Mouse (Mus musculus) myocyte (in vitro differentiated cells): ENCODE measurements at regions not wholly inside any gene's neighbourhood (a gene's known extent, or its start where the extent isn't known, plus 50 kb on each side); places are given as distances from the start of the nearest gene placed in this dataset.

ENCODE experiments used
- H3K27me3 ChIP-seq: one replicate; pipeline ENCODE4 v1.6.1; 2011; ENCODE audit not compliant: control insufficient read depth, insufficient read depth, insufficient read length
- H3K36me3 ChIP-seq: one replicate; pipeline ENCODE4 v1.6.1; 2011; ENCODE audit not compliant: control insufficient read depth, insufficient read depth
- H3K4me2 ChIP-seq: one replicate; pipeline ENCODE4 v1.6.1; 2011; ENCODE audit warnings: low read depth, control low read depth
- H3K4me3 ChIP-seq: one replicate; pipeline ENCODE4 v1.5.1; 2011; ENCODE audit warnings: mild to moderate bottlenecking, control low read depth, moderate library complexity
- H3K79me2 ChIP-seq: one replicate; pipeline ENCODE4 v1.6.1; 2011; ENCODE audit not compliant: control insufficient read depth, insufficient read depth
- H3ac ChIP-seq: one replicate; pipeline ENCODE4 v1.6.1; 2011; ENCODE audit not compliant: control insufficient read depth, insufficient read length
- CEBPB ChIP-seq: IDR thresholded peaks from 2 replicates; pipeline ENCODE4 v1.6.1; 2011; ENCODE audit warnings: mild to moderate bottlenecking, moderate library complexity; ENCODE audit not compliant: poor library complexity, insufficient read depth, severe bottlenecking
- E2F4 ChIP-seq: IDR thresholded peaks from one replicate; pipeline ENCODE4 v1.6.1; 2011; ENCODE audit warnings: mild to moderate bottlenecking, control low read depth, moderate library complexity; ENCODE audit not compliant: insufficient read depth
- MAX ChIP-seq: IDR thresholded peaks from one replicate; pipeline ENCODE4 v1.6.1; 2011; ENCODE audit warnings: low read depth, mild to moderate bottlenecking, control low read depth
- MYOD1 ChIP-seq, 3 experiments: IDR thresholded peaks; one replicate each; pipeline ENCODE4 v1.6.1; 2011; ENCODE audit warnings: control low read depth in 2 of 3, low read depth in 2 of 3, mild to moderate bottlenecking in 2 of 3, moderate library complexity in 1 of 3; ENCODE audit not compliant: insufficient read length in 2 of 3, control insufficient read depth in 1 of 3
- MYOG ChIP-seq, 3 experiments: IDR thresholded peaks; one replicate each; pipeline ENCODE4 v1.6.1; 2011; ENCODE audit warnings: control low read depth in 2 of 3, low read depth in 2 of 3, mild to moderate bottlenecking in 2 of 3; ENCODE audit not compliant: insufficient read length in 2 of 3, control insufficient read depth in 1 of 3, insufficient read depth in 1 of 3
- POLR2A ChIP-seq: IDR thresholded peaks from one replicate; pipeline ENCODE4 v1.6.1; 2011; ENCODE audit warnings: low read depth, mild to moderate bottlenecking, control low read depth, moderate library complexity; ENCODE audit not compliant: insufficient read length
- POLR2AphosphoS2 ChIP-seq: IDR thresholded peaks from one replicate; pipeline ENCODE4 v1.6.1; 2011; ENCODE audit warnings: low read depth, control low read depth; ENCODE audit not compliant: insufficient read length
- REST ChIP-seq: IDR thresholded peaks from one replicate; pipeline ENCODE4 v1.6.1; 2011; ENCODE audit warnings: mild to moderate bottlenecking, control low read depth, moderate library complexity; ENCODE audit not compliant: insufficient read depth, insufficient read length
- SRF ChIP-seq: IDR thresholded peaks from one replicate; pipeline ENCODE4 v1.6.1; 2011; ENCODE audit warnings: low read depth; ENCODE audit not compliant: control insufficient read depth, insufficient read length
- TCF12 ChIP-seq: IDR thresholded peaks from one replicate; pipeline ENCODE4 v1.6.1; 2011; ENCODE audit warnings: mild to moderate bottlenecking, control low read depth; ENCODE audit not compliant: poor library complexity, insufficient read depth, severe bottlenecking
- TCF3 ChIP-seq: IDR thresholded peaks from one replicate; pipeline ENCODE4 v1.6.1; 2011; ENCODE audit warnings: low read depth, control low read depth; ENCODE audit not compliant: insufficient read length
- USF1 ChIP-seq: IDR thresholded peaks from one replicate; pipeline ENCODE4 v1.6.1; 2011; ENCODE audit warnings: low read depth, mild to moderate bottlenecking, control low read depth, moderate library complexity

- Histone ChIP-seq H3K27me3 (no peaks in the 10 kb centered on the region), H3K36me3 (no peaks in the 10 kb centered on the region), H3K4me2 (no peak overlapping the region), H3K79me2 (no peaks in the 10 kb centered on the region), H3ac (no peak overlapping the region), H3K4me3 (no peak overlapping the region)
- TF ChIP-seq MYOG (IDR thresholded peaks at IDR 0.05; ENCODE audit: control insufficient read depth in 1 of 3, insufficient read depth in 1 of 3, insufficient read length in 2 of 3, low read depth in 2 of 3): no peak
- no peak for TF ChIP-seq USF1
- TF ChIP-seq MAX: no peak
- TF ChIP-seq REST: no peak
- no peak for TF ChIP-seq TCF3
- TF ChIP-seq SRF: no peak
- TF ChIP-seq POLR2A: no peak
- no peak for TF ChIP-seq CEBPB
- TF ChIP-seq MYOD1 (IDR thresholded peaks at IDR 0.05; ENCODE audit: control insufficient read depth in 1 of 3, insufficient read length in 2 of 3, low read depth in 2 of 3): no peak
- no peak for TF ChIP-seq E2F4
- TF ChIP-seq POLR2AphosphoS2: no peak
- TF ChIP-seq TCF12: no peak
Observed at GRCm38 (mm10) chr17:49274936-49275335, 153.2 kb upstream of the Mocs1 start.

GRCm38 (mm10) chr17:49275421-49275820 is 152.7 kb upstream of the Mocs1 start:
- Histone ChIP-seq H3K27me3 (no peaks in the 10 kb centered on the region), H3K79me2 (no peaks in the 10 kb centered on the region), H3K4me3 (no peak overlapping the region), H3K4me2 (no peak overlapping the region), H3K36me3 (no peaks in the 10 kb centered on the region), H3ac (no peak overlapping the region)
- TF ChIP-seq MYOD1 (IDR thresholded peaks at IDR 0.05; ENCODE audit: control insufficient read depth in 1 of 3, insufficient read length in 2 of 3, low read depth in 2 of 3): no peak
- no peak for TF ChIP-seq E2F4
- no peak for TF ChIP-seq USF1
- TF ChIP-seq POLR2AphosphoS2: no peak
- no peak for TF ChIP-seq TCF3
- no peak for TF ChIP-seq SRF
- TF ChIP-seq POLR2A: no peak
- TF ChIP-seq TCF12: no peak
- no peak for TF ChIP-seq MYOG (IDR thresholded peaks at IDR 0.05; ENCODE audit: control insufficient read depth in 1 of 3, insufficient read depth in 1 of 3, insufficient read length in 2 of 3, low read depth in 2 of 3)
- TF ChIP-seq REST: no peak
- TF ChIP-seq CEBPB: no peak
- no peak for TF ChIP-seq MAX

GRCm38 (mm10) chr17:49275916-49276315 is 152.2 kb upstream of the Mocs1 start:
- TF ChIP-seq MAX (no peak), MYOG (IDR thresholded peaks at IDR 0.05; ENCODE audit: control insufficient read depth in 1 of 3, insufficient read depth in 1 of 3, insufficient read length in 2 of 3, low read depth in 2 of 3) (no peak), SRF (no peak), MYOD1 (IDR thresholded peaks at IDR 0.05; ENCODE audit: control insufficient read depth in 1 of 3, insufficient read length in 2 of 3, low read depth in 2 of 3) (no peak), USF1 (no peak), POLR2A (no peak), TCF3 (no peak), REST (no peak), TCF12 (no peak), E2F4 (no peak), POLR2AphosphoS2 (no peak), CEBPB (no peak)
- Histone ChIP-seq H3K27me3 (no peaks in the 10 kb centered on the region), H3K36me3 (no peaks in the 10 kb centered on the region), H3K4me3 (no peak overlapping the region), H3ac (no peak overlapping the region), H3K79me2 (no peaks in the 10 kb centered on the region), H3K4me2 (no peak overlapping the region)

- Histone ChIP-seq H3K27me3 (no peaks in the 10 kb centered on the region), H3K4me2 (no peak overlapping the region), H3K4me3 (no peak overlapping the region), H3ac (no peak overlapping the region), H3K36me3 (no peaks in the 10 kb centered on the region), H3K79me2 (no peaks in the 10 kb centered on the region)
- TF ChIP-seq POLR2A (no peak), SRF (no peak), POLR2AphosphoS2 (no peak), MAX (no peak), E2F4 (no peak), MYOG (IDR thresholded peaks at IDR 0.05; ENCODE audit: control insufficient read depth in 1 of 3, insufficient read depth in 1 of 3, insufficient read length in 2 of 3, low read depth in 2 of 3) (no peak), REST (no peak), TCF3 (no peak), USF1 (no peak), CEBPB (no peak), MYOD1 (IDR thresholded peaks at IDR 0.05; ENCODE audit: control insufficient read depth in 1 of 3, insufficient read length in 2 of 3, low read depth in 2 of 3) (no peak), TCF12 (no peak)
Observed at GRCm38 (mm10) chr17:49278541-49278940, 149.6 kb upstream of the Mocs1 start.
